Mouse (Mus musculus) megakaryocyte, adult 5-6 weeks (primary cell): Measurements from ENCODE around the gene Fez2. TPM values are rescaled to one million over a fixed set of nuclear protein-coding genes. Genes with fewer than 3 reads are reported as not detected.

Experiments used
- ATAC-seq: 2 replicates; pipeline ENCODE4 v1.8.0; 2016; ENCODE audit warnings: mild to moderate bottlenecking, inconsistent platforms; ENCODE audit not compliant: poor library complexity, severe bottlenecking
- total RNA-seq, 2 experiments: library from RNA; stranded (forward) in 1 of 2; stranded (reverse) in 1 of 2; fragments of 153-499, 151-499 nt in 1 of 2; fragments of 221-1000, 200-1000 nt in 1 of 2; gene quantifications; 2 replicates each; pipeline versions ENCODE4 v1.2.3 to v1.2.4; 2015 to 2017

Fez2 gene
- total RNA-seq (2015) (11.4 and 12.8 TPM in 2 replicates), total RNA-seq (2017) (21.5 and 22.8 TPM in 2 replicates)

DNA sequence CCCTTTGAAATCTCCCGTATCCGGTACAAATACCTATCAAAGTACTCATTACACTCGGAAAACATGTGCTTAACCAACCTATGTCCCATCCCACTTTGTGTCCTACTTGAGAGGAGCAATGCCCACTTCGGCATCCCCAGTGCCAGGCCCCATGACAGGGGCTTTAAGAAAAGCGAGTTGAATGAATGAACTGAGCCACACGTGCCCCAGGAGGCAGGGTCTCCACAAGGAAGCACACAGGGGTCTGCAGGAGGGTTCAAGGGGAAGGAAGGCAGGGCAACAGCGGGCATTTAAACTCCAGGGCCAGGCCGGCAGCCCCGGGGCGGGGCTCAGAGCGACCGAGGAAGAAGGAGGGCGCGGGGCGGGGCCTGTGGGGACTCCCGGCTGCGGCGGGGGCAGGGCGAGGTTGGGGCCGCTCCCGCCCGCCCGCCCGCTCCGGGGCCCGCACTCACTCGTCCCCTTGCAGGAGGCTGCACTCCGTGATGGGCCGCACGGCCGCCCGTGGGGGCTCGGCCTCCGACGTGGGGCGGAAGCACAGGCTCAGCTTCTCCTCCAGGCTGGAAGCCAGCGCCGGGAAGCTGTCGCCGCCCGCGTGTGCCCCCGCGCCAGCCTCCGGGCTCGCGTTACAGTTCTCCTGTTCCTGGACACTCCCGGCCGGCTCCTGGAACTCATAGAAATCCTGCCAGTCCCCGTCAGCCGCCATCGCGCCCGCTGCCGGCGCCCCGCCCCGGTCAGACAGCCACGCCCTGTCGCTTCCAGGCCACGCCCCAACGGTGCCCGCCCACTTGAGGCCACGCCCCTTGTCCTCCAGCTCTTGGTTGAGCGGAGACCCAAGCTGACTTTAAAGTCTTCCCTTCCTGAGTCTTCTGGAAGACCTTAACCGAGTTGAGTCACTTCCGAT, at the start of gene Fez2:
TSS of gene Fez2 (minus strand) at position 772 of the 901 bp plus-strand sequence.
- peak; percentile 92 for ATAC-seq

DNA sequence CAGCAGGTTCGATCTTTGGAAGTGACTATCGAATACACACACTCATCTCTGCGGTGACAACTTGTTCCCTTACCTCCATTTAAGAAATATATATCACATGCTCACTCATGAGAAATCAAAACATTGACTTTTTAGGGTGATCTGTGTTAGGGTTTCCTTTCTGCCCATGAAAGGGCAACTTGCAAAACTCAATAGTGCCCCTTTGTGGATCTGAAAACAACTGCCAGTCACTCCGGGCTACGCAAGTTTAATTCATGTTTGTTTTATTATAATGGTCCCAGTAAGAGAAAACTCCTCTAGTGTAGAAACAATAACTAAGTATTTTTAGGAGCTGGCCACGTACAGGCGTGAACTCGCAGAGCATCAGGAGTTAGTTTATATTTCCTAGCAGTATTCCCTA, 47.5 kb upstream of the Fez2 start:
- ATAC-seq: no peak

- ATAC-seq: no peak
Observed at GRCm38 (mm10) chr17:78465071-78465470, 47.1 kb upstream of the Fez2 start.

GRCm38 (mm10) chr17:78460140-78460539, 42.2 kb upstream of the Fez2 start:
- no peak for ATAC-seq

DNA sequence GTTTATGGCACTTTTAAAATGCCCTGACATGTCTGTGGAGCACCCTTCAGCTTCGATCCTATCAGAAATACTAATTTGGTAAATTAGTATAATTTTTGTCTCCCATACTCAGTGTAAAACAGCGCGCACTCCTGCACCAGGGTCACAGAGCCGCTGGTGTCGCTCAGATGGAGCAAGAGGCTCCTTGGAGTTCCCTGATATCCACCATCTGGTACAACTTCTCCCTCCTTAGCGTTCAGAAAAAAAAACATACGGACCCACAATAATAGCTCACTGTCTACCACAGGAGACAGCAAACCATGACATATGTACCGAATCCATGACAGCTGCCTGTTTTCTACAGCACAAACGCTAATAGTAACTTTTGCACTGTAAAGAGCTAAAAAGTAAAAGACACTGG, 37.6 kb upstream of the Fez2 start:
- 0 out of 2 replicates have a peak, but pooled peaks have one; percentile 13 for ATAC-seq

GRCm38 (mm10) chr17:78455114-78455513, 37.2 kb upstream of the Fez2 start:
- peak; percentile 95 for ATAC-seq

DNA sequence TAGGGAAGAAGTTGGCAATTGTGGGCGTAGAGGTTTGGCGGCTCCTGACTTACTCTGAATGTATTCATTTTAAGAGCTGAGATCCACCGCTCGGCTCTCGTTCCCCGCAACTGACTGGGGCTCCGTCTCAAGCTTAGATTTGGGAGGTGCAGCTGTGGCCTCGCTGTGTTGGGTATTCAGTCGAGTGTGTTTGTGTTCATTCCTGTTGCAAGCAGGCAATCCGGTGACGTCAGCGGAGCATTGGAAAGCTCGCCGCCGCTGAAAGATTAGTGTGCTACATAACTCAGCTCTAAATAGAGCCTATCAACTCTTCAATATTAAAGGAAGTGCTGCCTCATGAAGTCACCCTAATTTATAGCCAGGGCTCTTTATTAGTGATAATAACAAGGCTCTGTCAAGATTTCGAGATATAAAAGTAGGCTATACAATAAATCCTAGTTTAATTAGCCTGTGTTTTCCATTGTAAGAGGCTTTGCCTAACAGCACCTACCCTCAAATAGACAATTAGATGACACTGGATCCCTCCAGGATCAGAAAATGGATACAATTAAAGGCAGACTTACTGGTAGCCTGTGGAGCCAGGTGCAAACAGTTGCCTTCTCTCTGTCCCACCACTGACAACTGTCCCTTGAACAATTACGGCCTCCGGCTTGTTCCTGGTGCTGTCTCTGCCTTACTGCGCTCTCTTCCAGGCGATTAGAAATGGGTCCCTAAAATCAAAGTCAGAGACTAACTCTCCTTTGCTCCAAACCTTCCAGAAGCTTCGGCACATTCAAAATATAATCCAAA, 36.4 kb upstream of the Fez2 start:
- ATAC-seq: no peak

DNA sequence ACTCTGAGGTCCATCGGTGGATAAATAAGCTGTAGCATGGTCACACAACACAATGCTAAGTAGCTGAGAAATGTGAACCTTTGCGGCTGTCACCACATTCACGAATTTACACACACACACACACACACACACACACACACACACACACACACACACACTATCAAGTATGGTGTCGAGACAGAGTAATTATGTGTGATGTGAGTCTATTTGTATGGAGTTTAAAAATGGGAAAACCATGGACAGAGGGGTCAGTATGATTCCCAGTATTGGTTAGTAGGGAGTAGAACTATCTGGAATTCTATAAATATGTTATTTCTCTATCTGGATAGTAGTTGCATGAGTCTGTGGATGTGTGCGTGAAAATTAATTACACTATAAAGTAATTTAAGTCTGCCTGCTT, 35.6 kb upstream of the Fez2 start:
- ATAC-seq: no peak

- no peak for ATAC-seq
Observed at GRCm38 (mm10) chr17:78451886-78452285, 33.9 kb upstream of the Fez2 start.

DNA sequence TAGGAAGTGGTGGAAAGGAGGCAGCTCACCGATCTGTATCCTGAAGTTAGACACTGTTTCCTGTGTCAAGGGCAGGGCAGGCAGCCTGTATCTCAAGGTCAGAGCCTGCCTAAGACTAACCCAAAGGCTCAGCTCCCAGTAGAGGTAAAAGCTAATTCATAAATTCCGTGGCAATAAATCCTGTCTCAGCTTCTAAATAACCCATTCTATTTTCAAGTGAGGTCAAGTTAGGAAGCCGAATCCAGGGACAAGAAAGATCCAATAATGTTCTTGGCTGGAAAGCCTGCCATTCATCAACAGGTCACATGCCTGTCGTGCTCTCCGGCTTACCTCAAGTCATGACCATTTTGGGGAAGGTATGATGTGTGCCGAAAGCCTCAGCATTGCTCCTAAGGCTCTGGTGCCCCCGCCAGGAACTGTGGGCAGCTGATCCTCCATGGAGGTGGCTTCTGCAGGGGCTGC, 33.4 kb upstream of the Fez2 start:
- ATAC-seq: no peak

GRCm38 (mm10) chr17:78449635-78450197, 31.8 kb upstream of the Fez2 start:
- ATAC-seq: no peak

GRCm38 (mm10) chr17:78444826-78445225, 26.9 kb upstream of the Fez2 start:
- ATAC-seq: no peak

DNA sequence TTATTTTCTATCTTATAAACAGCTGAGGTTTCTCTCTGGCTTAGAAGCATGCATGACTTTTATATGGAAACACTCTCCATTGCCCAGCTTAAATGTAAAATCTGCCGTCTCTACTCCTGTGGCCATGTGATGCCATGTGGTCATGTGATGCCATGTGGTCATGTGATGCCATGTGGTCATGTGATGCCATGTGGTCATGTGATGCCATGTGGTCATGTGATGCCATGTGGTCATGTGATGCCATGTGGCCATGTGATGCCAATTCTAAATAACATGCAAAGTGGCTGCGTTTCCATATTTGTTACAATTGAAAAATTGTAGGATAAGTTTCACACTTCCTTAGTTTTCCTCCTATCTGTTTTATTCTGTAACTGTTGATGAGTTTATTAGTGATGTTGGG, 22.8 kb upstream of the Fez2 start:
- no peak for ATAC-seq

DNA sequence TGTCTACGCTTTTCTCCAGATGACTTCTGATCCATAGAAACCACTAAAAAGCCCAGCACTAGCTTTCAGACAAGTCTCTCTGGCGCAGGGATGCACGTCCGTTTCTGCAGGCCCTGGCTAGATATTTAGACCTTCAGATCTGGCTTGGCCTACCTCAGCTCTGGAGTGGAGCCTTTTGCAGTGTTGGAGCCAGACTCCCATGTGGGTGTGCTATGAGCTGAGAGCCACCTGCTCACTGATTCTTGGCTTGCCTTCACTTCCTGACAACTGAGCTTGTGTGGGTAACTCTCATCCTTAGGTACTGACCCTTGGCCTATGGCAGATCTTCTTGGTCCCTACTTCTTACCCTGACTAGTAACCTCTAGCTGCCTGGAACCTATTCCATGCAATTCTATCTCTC, 19.2 kb upstream of the Fez2 start:
- no peak for ATAC-seq

GRCm38 (mm10) chr17:78435661-78436060, 17.7 kb upstream of the Fez2 start:
- ATAC-seq: no peak

GRCm38 (mm10) chr17:78434746-78435145, 16.8 kb upstream of the Fez2 start:
- ATAC-seq: peak; percentile 89

GRCm38 (mm10) chr17:78430374-78430773, 12.4 kb upstream of the Fez2 start:
- ATAC-seq: no peak

DNA sequence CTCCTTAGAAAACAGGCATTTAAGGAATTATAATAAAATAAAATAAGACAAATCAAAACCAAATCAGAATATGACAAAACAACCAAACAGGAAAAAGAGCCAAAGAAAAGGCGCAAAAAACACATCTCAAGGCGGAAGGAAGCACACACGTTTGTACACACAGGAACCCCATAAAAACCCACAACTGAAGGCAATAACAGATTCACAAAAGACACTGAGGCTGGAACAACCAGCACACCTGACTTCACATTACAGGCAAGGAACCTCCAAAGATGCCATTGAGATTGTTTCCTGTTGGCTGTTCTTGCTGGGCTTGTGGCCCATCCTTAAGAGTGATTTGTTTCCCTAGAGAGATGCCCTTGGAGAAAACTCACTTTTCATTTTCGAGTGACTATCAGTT, 11.1 kb upstream of the Fez2 start:
- no peak for ATAC-seq

GRCm38 (mm10) chr17:78425026-78425425, 7.1 kb upstream of the Fez2 start:
- ATAC-seq: no peak

DNA sequence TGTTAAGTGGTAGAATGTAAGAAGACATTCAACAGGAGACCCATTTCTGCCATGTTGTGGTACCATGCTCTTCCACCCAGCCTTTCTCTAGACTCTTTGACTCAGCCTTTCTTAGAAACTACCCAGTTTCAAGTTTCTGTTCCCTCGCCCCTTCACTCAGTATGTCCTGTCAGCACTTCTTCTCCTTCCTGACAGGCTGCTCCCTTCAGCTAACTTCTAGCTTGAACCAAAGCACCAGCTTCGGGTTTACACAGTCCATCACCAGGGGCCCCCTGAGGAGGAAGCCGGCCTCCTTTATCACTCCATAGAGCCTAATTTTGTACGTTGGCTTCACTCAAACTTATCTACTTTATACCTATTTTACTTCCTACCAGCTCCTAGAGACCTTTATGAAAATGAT, 1.3 kb upstream of the Fez2 start:
- no peak for ATAC-seq

GRCm38 (mm10) chr17:78415255-78415654, 2.7 kb downstream of the Fez2 start:
- no peak for ATAC-seq
